Mouse (Mus musculus) lung, postnatal 0 days (tissue): Measurements from ENCODE around the gene Bmi1.

Experiments
- CTCF ChIP-seq: IDR thresholded peaks from 2 replicates; pipeline ENCODE4 v1.5.1; 2016; ENCODE audit warnings: antibody characterized with exemption, mild to moderate bottlenecking
- EP300 ChIP-seq: IDR thresholded peaks from 2 replicates; pipeline ENCODE4 v1.6.1; 2016; ENCODE audit warnings: antibody characterized with exemption, mild to moderate bottlenecking, control low read depth

- TF ChIP-seq CTCF (no peak), EP300 (no peak)
Measured at GRCm38 (mm10) chr2:18688286-18688685, 11.5 kb downstream of the Bmi1 start.
